Mouse (Mus musculus) frontal cortex, postnatal 36 days (tissue): Measurements from ENCODE around the gene Mybpc1.

Experiments used
- DNase-seq, 2 experiments: peaks; one replicate each; pipeline ENCODE4 v3.0.0; 2022; ENCODE audit warnings: low spot score in 2 of 2

The Mybpc1 gene

DNA sequence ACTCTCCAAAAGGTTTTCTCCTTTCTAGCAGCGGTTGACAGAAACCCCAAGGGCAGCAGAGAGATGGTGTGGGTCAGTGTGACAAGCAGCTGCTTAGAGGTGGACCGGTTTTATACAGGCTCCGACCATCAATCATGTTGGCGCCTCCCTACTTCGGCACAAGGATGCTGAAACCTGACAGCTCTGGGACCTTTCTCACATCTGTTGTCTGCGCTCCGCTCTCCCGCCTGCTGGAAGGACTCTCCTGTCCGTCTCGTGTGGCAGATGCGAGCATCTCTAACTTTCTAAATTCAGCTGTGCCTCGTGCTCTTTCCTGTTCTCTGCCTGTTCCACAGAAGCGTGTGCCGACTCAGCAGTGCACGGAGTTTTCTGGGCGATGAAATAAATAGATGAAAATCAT lies at the start of gene Mybpc1:
Gene Mybpc1 (minus strand): TSS at position 210 of the 400 bp plus-strand sequence.
- no peak for DNase-seq

GRCm38 (mm10) chr10:88645448-88645847 lies 40.5 kb upstream of the Mybpc1 start:
- no peak for DNase-seq

DNA sequence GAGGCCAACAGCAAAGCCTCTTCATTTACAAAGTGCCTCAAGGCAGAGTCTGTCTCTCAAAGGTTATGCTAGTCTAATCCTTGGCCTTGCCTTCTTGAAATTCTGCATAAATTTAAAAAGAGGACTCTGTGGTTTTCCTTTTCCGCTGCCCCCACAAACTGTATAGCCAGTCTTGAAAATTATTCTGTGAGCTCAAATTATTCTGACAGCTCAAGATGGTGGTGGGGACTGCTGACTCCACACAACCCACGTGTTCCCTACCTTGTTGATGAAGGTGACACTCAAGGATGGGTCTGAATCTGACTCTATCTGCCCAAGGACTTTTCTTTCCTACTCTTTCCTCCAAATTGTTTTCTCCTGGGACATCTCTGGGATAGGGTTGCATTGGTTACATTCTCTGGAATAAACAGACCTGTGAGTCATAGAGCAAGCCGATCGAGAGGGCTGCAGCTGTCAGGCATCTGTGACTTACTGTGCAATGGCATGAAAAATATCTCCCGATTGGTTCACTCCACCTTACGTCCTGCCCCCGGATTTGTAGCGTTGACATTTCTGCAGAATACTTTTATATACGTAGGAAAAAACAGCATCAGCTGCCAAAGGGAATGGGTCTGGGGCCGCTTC lies 26.5 kb upstream of the Mybpc1 start:
- DNase-seq: no peak

DNA sequence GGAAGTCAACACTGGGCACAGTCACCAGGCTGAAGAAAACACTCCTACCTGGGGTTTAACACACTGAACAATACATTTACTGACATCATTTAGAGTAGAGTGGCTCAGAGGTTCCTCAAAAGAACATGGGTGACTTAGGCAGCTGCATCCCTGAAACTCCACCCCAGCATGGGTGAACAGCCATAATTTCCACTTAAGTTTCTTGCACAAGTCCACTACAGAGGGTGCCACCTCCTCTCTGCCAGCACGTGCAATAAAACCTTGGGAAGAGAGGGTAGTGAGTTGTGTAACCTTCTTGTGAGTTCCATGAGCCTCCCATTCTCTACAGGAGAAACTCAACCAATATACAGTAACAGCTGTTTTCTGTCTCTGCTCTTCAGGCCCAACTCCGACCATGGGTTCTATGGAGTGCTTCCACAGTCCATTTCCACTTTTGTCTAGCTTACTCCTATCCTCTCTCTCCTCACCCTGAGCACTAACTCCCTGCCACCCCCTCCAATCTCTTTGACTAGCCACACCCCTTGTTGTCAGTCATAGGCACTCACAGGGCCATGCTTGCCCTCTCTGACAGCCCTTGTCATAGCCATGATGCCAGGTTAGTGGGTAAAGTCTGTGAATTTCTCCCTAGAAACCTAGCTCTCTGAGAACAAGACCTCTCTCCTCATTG lies 25.8 kb upstream of the Mybpc1 start:
- DNase-seq: no peak

DNA sequence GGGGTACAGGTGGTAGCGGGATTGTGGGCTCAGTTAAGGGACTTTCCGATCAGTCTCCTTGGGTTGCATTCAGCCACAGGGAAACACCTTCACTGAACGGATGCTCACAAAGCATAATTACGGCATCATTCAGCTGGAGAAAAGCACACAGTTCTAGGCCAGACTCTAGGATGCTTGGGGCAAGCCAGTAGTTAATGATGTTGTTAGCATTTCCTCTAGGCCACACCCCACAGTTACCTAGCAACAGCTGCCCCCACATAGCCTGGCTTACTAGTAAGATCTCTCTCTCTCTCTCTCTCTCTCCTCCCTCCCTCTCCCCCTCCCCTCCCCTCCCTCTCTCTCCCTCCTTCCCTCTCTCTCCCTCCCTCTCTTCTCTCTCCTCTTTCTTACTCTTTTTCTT lies 22.1 kb upstream of the Mybpc1 start:
- peak in 1 of 2 experiments; percentile 22 for DNase-seq

GRCm38 (mm10) chr10:88626176-88626575 lies 21.2 kb upstream of the Mybpc1 start:
- no peak for DNase-seq

DNA sequence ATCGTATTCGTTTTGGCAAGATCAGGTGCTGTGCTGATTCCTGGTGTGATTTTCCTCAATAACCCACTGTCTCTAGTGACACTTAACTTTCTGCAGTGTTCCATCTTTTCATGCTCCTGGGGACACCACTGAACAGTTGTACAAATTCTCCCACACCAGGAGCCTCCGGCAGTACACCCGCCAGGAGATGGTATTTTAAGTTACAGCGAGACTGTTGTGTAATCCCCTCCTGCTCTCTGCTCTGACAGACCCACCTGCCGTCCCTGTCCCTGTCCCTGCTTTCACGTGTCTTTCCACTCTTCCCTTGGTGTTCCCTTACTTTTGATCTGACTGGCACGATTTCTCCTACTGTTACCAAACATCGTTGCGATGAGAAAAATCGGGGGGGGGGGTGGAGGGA lies 19.3 kb upstream of the Mybpc1 start:
- peak; percentile 17 to 32 for DNase-seq

- peak; percentile 13 to 33 for DNase-seq
These were observed 17.7 kb upstream of the Mybpc1 start for GRCm38 (mm10) chr10:88622624-88623023.

DNA sequence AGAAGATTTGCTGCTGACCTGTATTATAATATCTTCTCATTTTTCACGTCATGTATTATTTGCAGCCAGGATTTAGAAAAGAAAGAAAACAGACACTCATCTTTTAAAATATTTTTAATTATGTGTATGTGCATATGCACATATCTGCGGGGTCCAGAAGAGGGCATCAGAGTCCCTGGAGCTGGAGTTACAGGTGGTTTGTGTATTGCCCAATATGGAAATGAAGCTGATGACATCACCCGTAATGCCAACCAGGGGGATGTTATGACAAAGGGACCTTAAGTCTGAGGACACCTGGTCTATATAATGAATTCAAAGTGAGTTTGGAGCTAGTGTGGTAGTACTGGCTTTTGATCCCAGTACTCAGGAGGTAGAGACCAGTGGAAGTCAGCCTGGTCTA lies 15.9 kb upstream of the Mybpc1 start:
- no peak for DNase-seq

- DNase-seq: no peak
These were observed 8.1 kb upstream of the Mybpc1 start for GRCm38 (mm10) chr10:88613051-88613450.

GRCm38 (mm10) chr10:88606686-88607085 lies 1.7 kb upstream of the Mybpc1 start:
- DNase-seq: no peak

- no peak for DNase-seq
These were observed 1.1 kb upstream of the Mybpc1 start for GRCm38 (mm10) chr10:88606065-88606464.

GRCm38 (mm10) chr10:88603773-88604172 lies 1.2 kb downstream of the Mybpc1 start:
- DNase-seq: no peak

DNA sequence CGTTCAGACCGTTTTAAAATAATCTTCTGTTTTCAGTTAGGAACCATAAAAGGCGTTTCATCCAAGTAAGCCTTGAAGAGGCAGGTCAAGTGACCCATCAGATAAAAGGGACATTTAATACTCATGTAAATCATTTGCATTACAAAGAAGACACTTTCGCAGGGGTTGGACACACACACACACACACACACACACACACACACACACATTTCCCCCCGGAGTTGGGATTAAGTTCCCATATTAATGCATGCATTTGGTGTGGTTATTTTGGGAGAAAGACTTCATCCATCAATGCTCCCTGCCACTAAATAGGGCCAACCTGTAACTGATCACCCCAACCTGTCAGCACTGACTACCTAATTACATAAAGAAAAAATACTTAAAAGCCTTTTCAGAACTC lies 1.7 kb downstream of the Mybpc1 start:
- DNase-seq: no peak

GRCm38 (mm10) chr10:88600591-88600990 lies 4.4 kb downstream of the Mybpc1 start:
- DNase-seq: no peak

- no peak for DNase-seq
These were observed 12.6 kb downstream of the Mybpc1 start for GRCm38 (mm10) chr10:88592316-88592715.

DNA sequence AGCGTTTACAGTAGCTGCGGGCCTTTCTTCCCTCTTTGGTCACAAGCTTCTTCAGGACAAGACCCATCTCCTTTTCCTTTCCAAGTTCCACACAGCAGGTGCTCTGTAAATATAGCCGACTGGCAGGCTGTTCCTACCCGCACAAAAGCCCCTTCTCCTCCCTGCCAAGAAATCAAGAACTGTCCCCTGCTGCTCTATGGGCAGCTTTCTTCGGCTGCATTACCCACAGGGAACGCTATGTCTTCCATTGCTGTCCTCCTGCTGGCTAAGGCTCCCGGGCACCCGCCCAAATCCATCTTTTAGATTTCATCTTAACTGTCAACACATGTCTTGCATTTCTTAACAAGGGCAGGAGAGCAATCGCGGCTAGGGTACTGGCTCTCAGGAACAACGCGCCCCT lies 13.9 kb downstream of the Mybpc1 start:
- peak; percentile 11 to 31 for DNase-seq

DNA sequence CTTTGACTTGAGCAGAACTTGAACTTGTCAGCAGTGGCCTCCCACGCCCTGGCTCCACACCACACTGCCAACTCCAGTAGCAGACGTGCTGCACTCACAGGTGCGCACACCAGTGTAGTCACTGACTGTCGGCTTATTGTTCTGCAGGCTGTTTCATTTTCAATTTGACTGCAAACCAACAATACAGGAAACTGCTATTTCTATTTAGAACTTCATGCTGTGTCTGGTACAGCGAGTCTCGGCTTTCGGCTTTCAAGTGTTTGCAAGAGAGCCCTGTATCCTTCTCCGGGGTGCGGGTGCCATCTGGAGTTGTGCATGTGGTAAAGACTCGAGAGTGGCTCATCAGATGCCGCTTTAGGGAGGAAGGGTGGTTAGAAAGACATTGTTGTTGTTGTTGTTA lies 20.5 kb downstream of the Mybpc1 start:
- DNase-seq: peak; percentile 12 to 38

GRCm38 (mm10) chr10:88580786-88581185 lies 24.2 kb downstream of the Mybpc1 start:
- no peak for DNase-seq

DNA sequence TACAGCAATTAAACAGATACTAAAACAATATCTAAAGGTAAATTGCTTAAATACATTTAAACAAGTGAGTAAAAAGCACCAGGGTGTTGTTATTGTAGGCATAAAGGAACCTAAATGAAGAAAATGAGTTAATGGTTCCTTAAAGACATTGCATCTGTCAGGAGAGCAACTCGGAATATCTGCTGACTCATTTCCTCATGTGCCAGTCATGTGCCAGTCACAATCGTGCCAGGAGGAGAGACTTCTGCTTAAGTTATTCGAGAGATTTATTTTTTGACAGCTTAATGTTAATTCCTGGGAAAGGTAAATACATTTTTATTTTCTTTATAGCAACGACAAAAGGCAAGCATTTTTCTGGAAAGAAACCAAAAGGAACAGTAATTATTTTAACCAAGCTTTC lies 26.3 kb downstream of the Mybpc1 start:
- no peak for DNase-seq

DNA sequence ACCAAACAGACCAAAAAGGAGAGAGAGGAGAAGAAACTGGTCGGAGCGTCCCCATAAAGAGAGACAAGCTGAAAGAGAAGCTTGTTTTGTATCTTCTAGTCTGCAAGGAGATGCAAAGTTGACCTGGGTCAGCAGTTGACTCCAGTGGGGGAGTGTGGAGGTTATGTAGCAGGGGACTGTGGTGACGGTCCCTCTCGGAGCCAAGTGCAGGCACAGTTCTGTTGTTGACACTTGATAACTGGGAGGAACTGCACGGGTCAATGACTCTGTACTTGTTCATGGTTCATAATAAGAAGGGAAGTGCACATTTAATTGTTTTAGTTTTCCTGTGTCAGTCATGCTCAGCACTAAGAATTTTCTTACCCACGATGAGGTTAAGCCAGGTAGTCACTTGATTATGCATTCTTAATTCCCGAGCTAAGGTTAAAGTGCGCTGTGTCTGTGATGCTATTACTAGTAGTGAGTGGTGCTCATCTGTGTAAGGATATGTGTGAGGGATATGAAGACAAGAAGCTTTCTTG lies 30.8 kb downstream of the Mybpc1 start:
- no peak for DNase-seq

- no peak for DNase-seq
These were observed 32.8 kb downstream of the Mybpc1 start for GRCm38 (mm10) chr10:88572123-88572522.

- DNase-seq: no peak
These were observed 47.9 kb downstream of the Mybpc1 start for GRCm38 (mm10) chr10:88557046-88557445.
